Comparison of ENCODE assay signal across 14 mouse cellular contexts in genomic region chr11:118135271-118135670, GRCm38 (mm10). TPM values are rescaled to one million over a fixed set of nuclear protein-coding genes. Genes with fewer than 3 reads are reported as not detected.
DNase-seq lines count a peak whose midpoint lies in the region; ATAC-seq lines count a peak whose summit lies in the region.
"Had no signal": no experiment of that assay in that cellular context is flagged by ENCODE, and none has a peak within 500 bp of the region (broad histone marks: within the 10 kb centered on the region; RNA-seq: fewer than 3 reads in every experiment).

No protein-coding gene starts in this region.

- no peak overlapping the region for H3K4me3 ChIP-seq in brown adipose tissue, adult 24 weeks (ENCODE audit: insufficient read depth, low read depth, low read length)
- H3K4me3 ChIP-seq: embryonic facial prominence, embryonic 15.5 days; forebrain, embryonic 12.5 days; hindbrain, embryonic 15.5 days; limb, embryonic 12.5 days; liver, embryonic 15.5 days had no signal

- peaks cover 36% of the 10 kb centered on the region for H3K4me1 ChIP-seq in brown adipose tissue, adult 24 weeks (ENCODE audit: control insufficient read depth, insufficient read depth, insufficient read length, low read length)

- peak; percentile 80 for ATAC-seq in megakaryocyte, adult 5-6 weeks (ENCODE audit: poor library complexity, severe bottlenecking)

- peak; percentile 31 for DNase-seq in kidney, postnatal 10 days
- DNase-seq in kidney, postnatal 36 days = no peak
- DNase-seq in thymus, postnatal 10 days (ENCODE audit: low spot score in 2 of 2) = peak; percentile 40 to 42
- DNase-seq in liver = no peak
- no peak for DNase-seq in cerebellum, adult 18-20 months
- DNase-seq: cerebellum, adult 8-10 months; kidney, adult 11 months had no signal

- peak overlapping the region; percentile 99 for H3K27ac ChIP-seq in brown adipose tissue, adult 24 weeks (replicated peaks; ENCODE audit: low read depth, low read length)
- H3K27ac ChIP-seq: embryonic facial prominence, embryonic 15.5 days; hindbrain, embryonic 15.5 days; limb, embryonic 12.5 days; liver, embryonic 15.5 days had no signal

RNA-seq across cellular contexts. Expression of gene Dnah17, which starts 4.8 kb away (rescaled TPM):
- polyA plus RNA-seq in brown adipose tissue, adult 24 weeks (2012; ENCODE audit: insufficient read depth, insufficient read length, missing spikeins) = not detected in 2 replicates
- total RNA-seq in megakaryocyte, adult 5-6 weeks (2015) = under 0.01 TPM in 1 of 2 replicates, not detected in the other
- total RNA-seq in megakaryocyte, adult 5-6 weeks (2017) = under 0.01 TPM in 2 replicates

Comparison
In these comparisons a context has a peak if more than half of its experiments do, and no peak if none do; other contexts are left out.
1. DNase-seq: peak in kidney, postnatal 10 days (single experiment) and thymus, postnatal 10 days (2 of 2); none in kidney, postnatal 36 days (0 of 2), liver (single experiment) and cerebellum, adult 18-20 months (0 of 2).